Mouse (Mus musculus) forebrain, embryonic 14.5 days (tissue): ENCODE results near the gene Oasl2. TPM values are rescaled to one million over a fixed set of nuclear protein-coding genes. Genes with fewer than 3 reads are reported as not detected.
"Not testable (repeated sequence)": the region's sequence is repeated elsewhere in the genome, so short reads cannot be mapped to it uniquely, and the experiment has no call there.

Experiments used
- ATAC-seq: fragments of 200-750 bp; cut with Nextera tagmentation; 2 replicates; pipeline ENCODE4 v1.8.0; 2017; ENCODE audit warnings: mild to moderate bottlenecking, moderate library complexity
- DNase-seq: peaks from one replicate; pipeline ENCODE4 v3.0.0-alpha.2; 2015; ENCODE audit warnings: low spot score
- H3K27ac ChIP-seq: fragments of 300-500 bp; sonication (generic); 2 replicates; pipeline ENCODE4 v1.5.1; 2014; ENCODE audit warnings: low read depth, mild to moderate bottlenecking, control low read depth, low read length, moderate library complexity
- H3K27me3 ChIP-seq: fragments of 300-500 bp; sonication (generic); replicated peaks from 2 replicates; pipeline ENCODE4 v1.6.1; 2014; ENCODE audit warnings: low read length, control low read depth, mixed read lengths; ENCODE audit not compliant: control insufficient read depth, insufficient read depth
- H3K36me3 ChIP-seq: fragments of 300-500 bp; sonication (generic); 2 replicates; pipeline ENCODE4 v1.6.1; 2014; ENCODE audit warnings: low read length, control low read depth; ENCODE audit not compliant: control insufficient read depth, insufficient read depth
- H3K4me1 ChIP-seq: fragments of 300-500 bp; sonication (generic); 2 replicates; pipeline ENCODE4 v1.6.1; 2014; ENCODE audit warnings: antibody characterized with exemption, low read length, control low read depth; ENCODE audit not compliant: control insufficient read depth, insufficient read depth
- H3K4me2 ChIP-seq: fragments of 300-500 bp; sonication (generic); 2 replicates; pipeline ENCODE4 v1.6.1; 2014; ENCODE audit warnings: mild to moderate bottlenecking, control low read depth, low read length
- H3K4me3 ChIP-seq: fragments of 300-500 bp; sonication (generic); 2 replicates; pipeline ENCODE4 v1.5.1; 2014; ENCODE audit warnings: low read depth, low read length, control low read depth
- H3K9ac ChIP-seq: fragments of 300-500 bp; sonication (generic); 2 replicates; pipeline ENCODE4 v1.6.1; 2014; ENCODE audit warnings: mild to moderate bottlenecking, low read length, control low read depth, moderate library complexity
- H3K9me3 ChIP-seq: fragments of 300-500 bp; sonication (generic); replicated peaks from 2 replicates; pipeline ENCODE4 v1.6.1; 2016; ENCODE audit warnings: low read length, control low read depth, mixed read lengths; ENCODE audit not compliant: control insufficient read depth
- WGBS: fragments of 180-500 bp; shearing (Covaris S2); extraction: QIAGEN DNeasy Blood & Tissue Kit; methylation state at CpG from one replicate; pipeline ENCODE4 v1.1.7; 2014; 5-methylcytosine and 5-hydroxymethylcytosine counted together
- polyA plus RNA-seq: library from polyadenylated mRNA; unstranded; fragments of >200 nt; fragmentation: Nextera tagmentation; extraction: Ambion mirVana; gene quantifications from 2 replicates; pipeline ENCODE4 v1.2.1, GENCODE M21; 2014

The Oasl2 gene
- polyA plus RNA-seq, 1 experiment from 2014 or later, result 2.3 TPM

DNA sequence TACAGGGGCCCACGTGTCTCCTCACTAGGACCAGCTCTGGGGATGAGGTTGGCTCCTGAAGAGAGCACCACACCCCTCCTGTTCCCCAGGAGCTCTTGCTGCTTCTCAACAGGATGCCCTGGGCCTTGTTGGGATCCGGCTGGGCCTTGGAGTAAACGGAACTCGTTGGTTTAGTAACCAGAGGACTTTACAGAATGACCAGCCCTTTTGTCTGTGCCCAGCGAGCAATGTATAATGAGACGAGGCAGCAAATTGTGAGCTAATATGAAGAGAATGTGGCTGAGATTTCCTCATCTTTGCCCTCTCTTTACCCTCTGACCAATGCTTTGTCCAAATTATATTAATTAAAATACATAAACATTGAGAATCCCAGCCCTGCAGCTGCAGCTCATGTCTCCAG is 20.4 kb upstream of the Oasl2 start:
- Histone ChIP-seq H3K36me3 (no peaks in the 10 kb centered on the region), H3K27ac (no peak overlapping the region), H3K4me1 (no peaks in the 10 kb centered on the region), H3K27me3 (no peaks in the 10 kb centered on the region), H3K9me3 (no peaks in the 10 kb centered on the region), H3K4me3 (no peak overlapping the region), H3K9ac (no peak overlapping the region), H3K4me2 (no peak overlapping the region)
- WGBS, result 4% methylated on average over 6 of the region's 6 CpGs
- no peak for DNase-seq
- no peak for ATAC-seq

DNA sequence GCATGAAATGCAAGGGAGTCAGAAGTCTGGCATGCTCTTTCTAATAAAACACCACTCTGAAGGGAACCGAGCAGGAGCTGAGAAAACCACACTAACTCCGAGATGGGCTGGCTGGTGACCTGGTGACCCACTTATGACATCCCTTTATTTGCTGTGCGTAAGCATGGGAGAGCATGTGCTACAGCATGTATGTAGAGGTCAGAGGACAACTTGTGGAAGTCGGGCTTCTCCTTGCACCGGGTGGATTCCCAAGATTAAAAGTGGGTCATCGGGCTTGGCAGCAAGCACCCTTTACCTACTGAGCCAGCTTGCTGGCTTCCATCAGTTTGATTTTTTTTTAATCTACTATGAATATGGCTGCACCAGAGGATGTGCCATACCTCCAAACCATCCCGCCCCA is 19.2 kb upstream of the Oasl2 start:
- no peaks in the 10 kb centered on the region for H3K36me3 ChIP-seq
- H3K4me1 ChIP-seq, result no peaks in the 10 kb centered on the region
- H3K9me3 ChIP-seq, result no peaks in the 10 kb centered on the region
- no peak overlapping the region for H3K4me3 ChIP-seq
- no peak for ATAC-seq
- 69% methylated on average over 7 of the region's 7 CpGs for WGBS
- H3K4me2 ChIP-seq, result no peak overlapping the region
- H3K27me3 ChIP-seq, result no peaks in the 10 kb centered on the region
- no peak overlapping the region for H3K27ac ChIP-seq
- H3K9ac ChIP-seq, result no peak overlapping the region
- DNase-seq, result no peak

DNA sequence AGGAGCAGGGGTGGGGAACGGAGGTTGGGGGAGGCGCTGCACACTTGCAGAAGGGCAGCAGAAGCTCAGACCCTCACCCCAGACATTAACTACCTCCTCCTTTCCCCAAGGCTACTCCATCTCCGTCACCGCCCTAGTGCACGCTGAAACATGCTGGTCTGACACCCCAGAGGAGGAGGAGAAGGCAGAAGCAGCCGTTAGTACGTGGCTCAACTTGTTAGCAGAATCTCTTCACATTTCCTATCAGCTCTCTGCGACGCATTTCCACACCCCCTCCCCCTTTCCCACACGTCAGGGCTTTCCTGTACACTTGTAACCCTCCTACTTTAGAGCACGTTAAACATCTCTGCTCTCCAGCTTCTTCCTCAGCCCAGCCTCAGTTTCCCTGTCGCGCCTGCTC is 17.3 kb upstream of the Oasl2 start:
- WGBS, result 75% methylated on average over 13 of the region's 13 CpGs
- Histone ChIP-seq H3K4me2 (no peak overlapping the region), H3K27me3 (no peaks in the 10 kb centered on the region), H3K9me3 (no peaks in the 10 kb centered on the region), H3K9ac (no peak overlapping the region), H3K36me3 (no peaks in the 10 kb centered on the region), H3K27ac (no peak overlapping the region), H3K4me3 (no peak overlapping the region), H3K4me1 (no peaks in the 10 kb centered on the region)
- ATAC-seq, result no peak
- no peak for DNase-seq

DNA sequence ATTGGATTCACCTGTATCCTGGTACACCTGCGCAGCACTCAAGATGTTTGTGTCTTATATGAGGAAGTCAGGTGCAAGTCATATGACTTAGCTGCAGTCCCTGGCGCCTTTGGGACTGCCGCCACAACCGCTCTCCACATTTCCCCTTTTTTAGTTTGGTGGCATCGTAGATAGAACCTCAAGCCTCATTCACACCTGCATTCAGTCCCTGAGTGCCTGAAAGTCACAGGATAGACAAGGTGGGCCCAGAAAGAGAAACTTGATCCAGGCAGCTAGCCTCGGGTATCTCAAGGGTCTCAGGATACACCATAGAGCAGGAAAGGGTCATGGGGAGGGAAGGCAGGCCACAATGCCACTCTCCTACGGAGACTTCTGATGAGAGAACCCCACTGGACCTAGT is 14.4 kb upstream of the Oasl2 start:
- not testable (repeated sequence) for ATAC-seq, H3K36me3 ChIP-seq, H3K27me3 ChIP-seq, H3K4me1 ChIP-seq, DNase-seq, H3K4me2 ChIP-seq, H3K9ac ChIP-seq, H3K27ac ChIP-seq, H3K4me3 ChIP-seq, H3K9me3 ChIP-seq
- 90% methylated on average over 6 of the region's 7 CpGs for WGBS

DNA sequence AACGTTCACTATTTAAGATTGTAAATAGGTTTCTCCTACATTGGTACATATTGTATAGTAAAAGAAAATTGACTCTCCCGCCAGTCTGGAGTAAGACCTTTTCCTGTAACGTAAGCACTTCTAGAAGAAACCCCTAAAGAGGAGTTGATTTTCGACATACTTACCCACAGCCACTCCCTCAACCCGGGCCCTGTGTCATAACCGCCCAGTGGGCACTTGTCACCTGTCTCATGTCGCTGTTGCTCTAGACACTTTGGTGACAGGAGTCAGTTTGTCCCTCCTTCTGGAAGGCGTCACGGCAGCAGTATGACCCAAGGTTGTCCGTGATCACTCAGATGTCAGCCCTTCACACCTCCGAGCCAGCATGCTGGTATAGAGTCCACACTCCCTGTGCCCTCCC is 13.7 kb upstream of the Oasl2 start:
- Histone ChIP-seq H3K27me3 (no peaks in the 10 kb centered on the region), H3K4me1 (no peaks in the 10 kb centered on the region), H3K27ac (no peak overlapping the region), H3K4me2 (no peak overlapping the region), H3K4me3 (no peak overlapping the region), H3K36me3 (no peaks in the 10 kb centered on the region), H3K9me3 (no peaks in the 10 kb centered on the region), H3K9ac (no peak overlapping the region)
- ATAC-seq, result no peak
- 96% methylated on average over 11 of the region's 11 CpGs for WGBS
- no peak for DNase-seq

DNA sequence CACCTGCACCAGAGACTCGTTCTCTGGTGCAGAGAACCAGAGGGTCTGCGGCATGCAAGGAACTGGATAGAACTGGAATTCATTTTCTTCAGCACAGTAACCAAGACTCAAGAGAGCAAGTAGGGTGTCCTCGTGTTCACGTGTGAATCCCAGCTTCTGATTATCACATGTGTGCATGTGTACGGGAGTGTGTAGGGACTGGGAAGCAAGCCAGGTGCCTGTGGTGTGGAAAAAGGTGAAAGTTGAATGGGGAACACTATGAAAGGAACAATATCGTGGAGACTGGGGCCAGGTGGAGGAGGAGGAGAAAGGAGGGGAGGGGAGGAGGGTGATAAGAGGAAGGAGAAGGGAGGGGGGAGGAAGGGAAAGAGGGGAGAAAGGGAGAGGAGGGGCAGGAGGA is 9.9 kb upstream of the Oasl2 start:
- Histone ChIP-seq H3K4me1 (no peaks in the 10 kb centered on the region), H3K36me3 (no peaks in the 10 kb centered on the region), H3K27me3 (no peaks in the 10 kb centered on the region), H3K9me3 (no peaks in the 10 kb centered on the region), H3K4me3 (no peak overlapping the region), H3K27ac (no peak overlapping the region), H3K9ac (no peak overlapping the region), H3K4me2 (no peak overlapping the region)
- ATAC-seq (no peak), DNase-seq (no peak)
- WGBS, result 69% methylated on average over 6 of the region's 6 CpGs

DNA sequence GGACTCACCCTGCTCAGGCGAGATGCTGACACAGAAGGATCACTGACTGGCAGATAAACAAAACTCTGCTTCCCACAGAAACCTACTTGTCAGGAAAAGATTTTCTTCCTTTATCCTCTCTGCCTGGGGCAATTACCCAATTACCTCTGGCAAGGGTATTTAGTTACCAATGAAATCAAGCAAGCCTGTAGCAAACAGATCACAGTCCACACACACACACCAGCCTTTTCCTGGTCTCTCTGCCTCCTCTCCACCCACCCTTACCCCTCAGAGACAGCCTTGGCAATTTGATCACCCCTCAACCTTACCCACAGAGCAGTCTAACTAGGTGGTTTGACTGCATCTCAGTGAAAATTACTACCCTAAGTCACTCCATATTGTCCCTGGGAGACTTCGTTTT is 7.7 kb upstream of the Oasl2 start:
- Histone ChIP-seq H3K4me2 (no peak overlapping the region), H3K36me3 (no peaks in the 10 kb centered on the region), H3K27ac (no peak overlapping the region), H3K4me3 (no peak overlapping the region), H3K27me3 (no peaks in the 10 kb centered on the region), H3K9me3 (no peaks in the 10 kb centered on the region), H3K9ac (no peak overlapping the region), H3K4me1 (no peaks in the 10 kb centered on the region)
- WGBS, result 72% methylated on average over 2 of the region's 2 CpGs
- ATAC-seq (no peak), DNase-seq (no peak)

DNA sequence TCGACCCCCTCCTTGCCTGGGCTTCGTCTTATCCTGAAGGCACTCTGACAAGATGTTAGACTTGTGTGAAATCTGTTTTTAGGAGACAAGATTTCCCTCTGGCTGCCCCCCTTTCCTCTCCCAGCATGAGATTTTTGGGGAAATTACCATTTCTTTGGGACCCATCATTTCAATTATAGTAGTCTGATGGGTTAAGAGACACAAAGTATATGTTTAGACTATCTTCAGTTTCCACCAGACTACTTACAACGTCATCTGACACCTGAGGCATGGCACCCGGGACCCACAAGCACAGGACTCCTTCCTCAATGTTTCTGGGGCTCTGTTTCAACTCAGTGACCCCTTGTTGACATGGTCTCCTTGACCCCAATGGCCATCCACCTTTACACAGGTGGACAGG is 1.2 kb upstream of the Oasl2 start:
- Histone ChIP-seq H3K4me1 (no peaks in the 10 kb centered on the region), H3K27ac (no peak overlapping the region), H3K27me3 (no peaks in the 10 kb centered on the region), H3K4me3 (no peak overlapping the region), H3K4me2 (no peak overlapping the region), H3K36me3 (no peaks in the 10 kb centered on the region), H3K9ac (no peak overlapping the region), H3K9me3 (no peaks in the 10 kb centered on the region)
- WGBS, result 96% methylated on average over 4 of the region's 4 CpGs
- ATAC-seq (no peak), DNase-seq (no peak)

DNA sequence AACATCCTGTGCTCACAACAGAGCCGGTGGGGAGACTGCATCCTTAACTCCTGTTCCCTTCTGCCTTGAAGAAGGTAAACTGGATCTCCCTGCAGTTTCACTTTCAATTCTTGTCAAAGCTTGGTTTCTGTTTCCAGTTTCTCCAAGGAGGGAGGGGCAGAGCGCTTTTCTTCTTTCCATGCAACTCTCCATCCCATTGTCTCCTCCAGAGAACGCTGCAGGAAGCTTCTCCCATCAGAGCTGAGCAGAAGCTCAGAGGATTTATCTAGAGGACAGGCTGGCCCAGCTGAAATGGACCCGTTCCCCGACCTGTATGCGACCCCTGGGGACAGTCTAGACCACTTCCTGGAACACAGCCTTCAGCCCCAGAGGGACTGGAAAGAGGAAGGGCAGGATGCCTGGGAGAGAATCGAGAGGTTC is 648 bp downstream of the Oasl2 start:
- H3K9me3 ChIP-seq, result no peaks in the 10 kb centered on the region
- H3K27me3 ChIP-seq, result no peaks in the 10 kb centered on the region
- no peaks in the 10 kb centered on the region for H3K4me1 ChIP-seq
- no peak overlapping the region for H3K4me2 ChIP-seq
- no peak overlapping the region for H3K9ac ChIP-seq
- H3K27ac ChIP-seq, result no peak overlapping the region
- WGBS, result 13% methylated on average over 7 of the region's 7 CpGs
- H3K4me3 ChIP-seq, result no peak overlapping the region
- H3K36me3 ChIP-seq, result no peaks in the 10 kb centered on the region
- DNase-seq (no peak), ATAC-seq (no peak)

DNA sequence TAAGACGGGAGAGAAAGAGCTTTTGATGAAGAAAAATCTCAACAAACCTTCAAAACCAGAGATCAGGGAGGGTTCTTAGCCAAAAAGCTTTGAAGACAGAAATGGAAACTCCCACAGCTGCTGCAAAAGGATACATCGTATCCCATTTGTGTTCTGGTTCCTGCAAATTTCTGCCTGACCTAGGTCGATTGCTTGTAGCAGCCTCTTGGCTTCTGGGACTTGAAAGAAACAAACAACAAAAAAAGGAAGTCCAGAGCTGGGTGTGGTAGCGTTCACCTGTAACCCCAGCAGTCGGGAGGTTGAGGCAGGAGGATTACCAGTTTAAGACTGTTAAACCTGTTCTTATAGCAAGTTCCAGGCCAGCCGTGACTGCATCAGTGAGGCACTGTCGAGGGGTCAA is 2.1 kb downstream of the Oasl2 start:
- no peaks in the 10 kb centered on the region for H3K27me3 ChIP-seq
- no peak overlapping the region for H3K9ac ChIP-seq
- 80% methylated on average over 7 of the region's 7 CpGs for WGBS
- no peak for DNase-seq
- H3K4me1 ChIP-seq, result no peaks in the 10 kb centered on the region
- H3K4me3 ChIP-seq, result no peak overlapping the region
- no peaks in the 10 kb centered on the region for H3K9me3 ChIP-seq
- no peaks in the 10 kb centered on the region for H3K36me3 ChIP-seq
- no peak for ATAC-seq
- H3K4me2 ChIP-seq, result no peak overlapping the region
- H3K27ac ChIP-seq, result no peak overlapping the region
